Mouse (Mus musculus) layer of hippocampus, postnatal 10 days (tissue): ENCODE data around the gene Dnajc16. TPM values are rescaled to one million over a fixed set of nuclear protein-coding genes. Genes with fewer than 3 reads are reported as not detected.

Experiments used
- DNase-seq, 2 experiments: peaks; one replicate each; pipeline ENCODE4 v3.0.0; 2021; ENCODE audit warnings: low spot score in 2 of 2
- long read RNA-seq: library from polyadenylated mRNA; stranded (forward); transcript quantifications from one replicate; pipeline ENCODE4 v2.0.0, GENCODE M21; 2023
- total RNA-seq, 2 experiments: library from RNA; stranded (reverse); gene quantifications; 2 replicates each; pipeline ENCODE4 v1.2.3; 2021

Gene Dnajc16
- total RNA-seq = 10 to 100 TPM; 24.9 to 28.5 TPM
- long read RNA-seq, full-length matches to known transcripts = 7 of 16 reads
- long read RNA-seq, partial matches to known transcripts = 0 of 16 reads
- long read RNA-seq, other reads (novel, unspliced or antisense) = 9 of 16 reads

DNA sequence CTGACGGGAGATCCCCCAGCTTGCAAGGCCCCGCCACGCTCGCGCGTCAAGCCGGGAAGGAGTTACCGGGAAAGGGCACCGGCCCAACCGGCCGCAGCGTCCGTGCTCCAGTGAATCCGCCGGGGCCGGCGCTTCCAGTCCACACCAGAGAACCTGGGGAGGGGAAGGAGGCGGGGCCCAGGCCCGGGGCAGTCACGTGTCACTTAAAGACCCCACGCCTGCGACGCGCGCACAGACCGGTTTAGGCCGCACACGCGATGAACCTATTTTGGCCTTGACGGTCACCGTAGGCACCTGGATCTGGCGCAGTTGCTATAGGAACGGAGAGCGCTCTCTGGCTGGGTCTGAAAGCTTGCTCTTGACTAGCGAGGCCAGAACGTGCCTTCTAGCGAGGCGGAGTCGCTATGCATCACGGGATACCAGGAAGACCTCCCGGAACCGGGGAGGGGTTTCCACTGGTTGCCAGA is at the start of gene Dnajc16:
Gene Dnajc16 (minus strand): TSS at position 408 of the 467 bp plus-strand sequence.
- peak; percentile 95 for DNase-seq

DNA sequence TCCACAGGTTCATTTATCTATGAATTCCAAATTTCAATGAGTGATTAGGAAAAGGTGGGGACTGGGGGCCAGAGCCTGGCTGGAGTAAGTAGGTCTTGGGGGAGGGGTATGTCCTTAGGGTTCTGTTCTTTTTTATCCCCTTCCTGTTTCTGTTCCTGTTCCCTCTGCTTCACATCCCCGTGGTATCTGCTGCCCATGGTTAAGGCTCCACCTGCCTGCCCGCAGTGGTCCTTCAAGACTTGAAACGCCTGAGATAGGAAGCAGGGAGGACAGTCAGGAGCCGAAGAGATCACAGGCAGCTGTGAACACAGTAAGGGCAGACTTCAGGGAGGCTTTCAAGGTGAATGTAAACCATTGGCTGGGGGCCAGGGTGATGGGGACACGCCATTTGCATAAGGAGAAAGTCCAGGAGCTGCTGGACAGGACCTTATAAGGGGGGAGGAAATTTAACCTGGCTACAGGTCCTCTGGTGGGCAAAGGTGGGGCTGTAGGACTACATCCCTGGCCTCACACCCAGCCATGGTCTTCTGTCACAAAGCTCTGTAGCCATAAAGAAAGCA is 43.9 kb upstream of the Dnajc16 start:
- DNase-seq = no peak

DNA sequence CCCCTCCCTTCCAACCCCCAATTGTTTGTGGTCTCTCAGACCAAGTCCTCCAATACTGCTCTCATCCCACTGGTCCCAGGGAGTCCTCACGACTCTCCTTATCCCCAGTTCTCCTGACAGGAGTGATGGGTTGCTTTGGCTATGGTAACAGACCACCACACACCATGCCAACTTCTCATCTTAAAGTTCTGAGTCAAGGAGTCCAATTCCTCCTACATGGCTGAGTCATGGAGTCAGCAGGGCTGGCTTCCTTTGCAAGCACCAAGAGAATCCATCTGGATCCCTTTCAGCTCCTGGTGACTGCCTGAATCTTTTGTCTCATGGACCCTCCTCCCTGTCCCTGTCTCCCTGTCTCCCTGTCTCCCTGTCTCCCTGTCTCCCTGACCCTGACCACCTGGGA is 43.2 kb upstream of the Dnajc16 start:
- no peak for DNase-seq

DNA sequence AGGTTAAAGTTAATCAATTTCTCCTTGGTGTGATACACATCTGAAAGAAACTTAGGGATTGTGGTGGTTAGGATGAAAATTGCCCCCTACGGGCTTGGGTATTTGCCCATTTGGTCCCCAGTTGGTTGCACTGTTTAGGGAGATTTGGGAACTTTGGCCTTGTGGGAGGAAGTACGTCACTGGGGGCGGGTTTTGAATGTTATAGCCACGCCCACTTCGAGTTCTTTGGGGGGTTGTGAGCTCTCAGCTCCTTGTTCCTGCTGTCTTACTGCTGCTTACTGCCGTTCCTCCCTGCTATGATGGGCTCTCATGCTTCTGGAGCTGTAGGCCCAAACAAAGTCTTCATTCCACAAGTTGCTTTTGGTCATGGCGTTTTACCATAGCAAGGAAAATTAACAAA is 40.6 kb upstream of the Dnajc16 start:
- DNase-seq = no peak

DNA sequence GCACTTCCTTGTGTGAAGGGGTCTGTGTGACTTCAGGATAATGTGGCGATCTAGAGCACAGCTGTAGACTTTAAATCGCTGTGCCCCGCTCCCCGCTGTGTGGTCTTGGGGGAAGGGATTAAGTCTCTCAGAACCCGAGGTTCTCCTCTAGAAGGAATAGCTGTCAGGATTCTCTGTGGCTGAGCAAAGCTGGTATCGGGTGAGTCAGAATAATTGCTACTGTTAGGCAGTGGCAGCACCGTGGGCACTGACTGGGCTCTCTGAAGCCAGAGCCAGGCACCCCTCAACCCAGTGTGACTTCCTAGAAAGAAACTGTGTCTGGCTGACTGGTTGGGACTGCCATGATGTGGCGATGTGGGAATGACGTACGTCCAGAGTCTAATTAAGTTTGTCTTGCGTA is 39.6 kb upstream of the Dnajc16 start:
- DNase-seq = no peak

DNA sequence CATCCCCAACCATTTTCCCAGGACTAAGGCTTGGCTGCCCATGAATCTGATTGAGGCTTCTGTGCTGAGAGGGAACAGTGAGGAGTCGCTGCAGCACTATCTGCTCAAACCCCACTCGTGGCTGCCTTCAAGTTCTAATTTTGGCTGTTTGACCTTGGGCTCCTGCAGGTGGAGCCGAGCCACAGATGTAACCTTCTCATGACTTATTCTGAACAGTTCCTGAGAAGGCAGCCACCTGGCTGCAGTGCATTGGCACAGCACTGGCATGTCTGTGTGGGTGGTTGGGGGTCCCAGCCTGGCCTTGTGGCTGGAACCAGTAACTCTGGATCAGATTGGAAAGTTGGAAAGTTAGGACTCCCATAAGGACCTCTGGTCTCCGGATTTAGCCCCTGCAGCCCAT is 37.4 kb upstream of the Dnajc16 start:
- no peak for DNase-seq

DNA sequence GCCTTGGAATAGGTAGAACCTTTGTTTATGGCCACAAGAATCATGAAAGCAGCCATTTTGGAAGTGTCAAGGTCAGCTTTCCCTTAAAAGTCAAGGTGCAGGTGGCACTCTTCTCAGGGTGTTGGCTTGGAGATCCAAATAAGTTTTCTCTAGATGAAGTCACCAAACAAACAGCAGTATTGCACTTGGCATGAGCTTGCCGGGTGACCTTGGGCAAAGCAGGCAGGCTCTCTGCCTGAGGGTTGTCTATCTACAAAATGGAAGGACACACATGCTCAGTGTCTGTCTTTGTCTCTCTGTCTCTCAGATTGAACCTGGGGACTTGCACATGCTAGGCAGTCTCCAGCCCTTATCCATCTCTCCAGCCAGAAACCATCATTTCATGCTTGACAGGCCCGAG is 36.7 kb upstream of the Dnajc16 start:
- no peak for DNase-seq

DNA sequence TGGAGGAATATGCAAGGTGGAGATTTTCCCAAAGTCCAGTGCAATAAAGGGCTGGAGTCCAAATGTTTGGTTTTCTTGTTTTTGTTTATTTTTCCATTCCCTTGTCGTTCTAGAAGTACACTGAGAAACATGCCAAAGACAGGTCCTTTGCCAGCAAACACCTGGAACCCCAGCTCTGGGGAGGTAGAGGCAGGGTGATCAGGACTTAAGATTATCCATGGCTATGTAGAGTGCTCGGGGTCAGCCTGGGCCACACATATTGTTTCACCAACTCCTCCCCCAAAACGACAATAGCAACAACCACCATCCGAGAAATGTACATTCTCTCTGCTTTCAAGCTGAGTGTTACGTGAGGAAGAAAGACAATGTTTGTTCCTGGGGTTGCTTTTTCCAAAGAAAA is 35.3 kb upstream of the Dnajc16 start, which contains the start of gene Cela2a:
Gene Cela2a (minus strand): TSS at position 101 of the 400 bp plus-strand sequence.
- DNase-seq = no peak

DNA sequence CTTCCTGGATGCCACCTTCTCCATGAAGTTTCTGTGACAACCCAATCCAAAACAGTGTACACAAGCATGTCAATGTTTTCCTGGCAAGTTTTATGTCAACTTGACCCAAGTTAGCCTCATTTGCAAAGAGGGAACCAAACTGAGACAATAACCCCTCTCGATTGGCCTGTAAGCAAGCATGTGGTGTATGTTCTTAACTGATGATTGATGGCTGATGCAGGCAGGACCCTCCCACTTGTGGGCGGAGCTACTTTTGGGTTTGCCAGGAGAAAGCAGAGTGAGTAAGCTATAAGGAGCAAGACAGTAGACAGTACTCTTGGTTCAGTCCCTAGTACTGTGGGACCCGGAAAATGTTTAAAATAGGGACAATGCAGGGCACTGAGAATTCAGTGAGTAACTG is 32.2 kb upstream of the Dnajc16 start:
- no peak for DNase-seq

DNA sequence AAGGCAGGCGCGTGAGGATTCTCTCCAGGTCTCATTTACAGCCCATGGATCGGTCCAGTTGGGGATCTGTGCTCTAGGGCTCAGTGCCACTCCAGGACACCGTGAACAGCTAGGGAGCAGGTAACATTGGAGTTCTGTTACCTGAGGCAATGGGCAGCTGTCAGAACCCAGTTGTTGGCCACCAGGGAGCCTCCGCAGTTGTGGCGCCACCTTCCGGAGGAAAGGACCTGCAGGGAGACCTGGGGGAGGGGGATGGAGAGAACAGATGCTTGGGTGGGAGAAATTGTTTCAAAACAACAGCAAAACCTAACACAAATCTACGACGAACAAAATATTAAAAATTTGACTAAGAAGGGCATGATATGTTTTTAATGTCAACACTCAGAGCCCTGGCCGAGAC is 31.4 kb upstream of the Dnajc16 start:
- DNase-seq = no peak

DNA sequence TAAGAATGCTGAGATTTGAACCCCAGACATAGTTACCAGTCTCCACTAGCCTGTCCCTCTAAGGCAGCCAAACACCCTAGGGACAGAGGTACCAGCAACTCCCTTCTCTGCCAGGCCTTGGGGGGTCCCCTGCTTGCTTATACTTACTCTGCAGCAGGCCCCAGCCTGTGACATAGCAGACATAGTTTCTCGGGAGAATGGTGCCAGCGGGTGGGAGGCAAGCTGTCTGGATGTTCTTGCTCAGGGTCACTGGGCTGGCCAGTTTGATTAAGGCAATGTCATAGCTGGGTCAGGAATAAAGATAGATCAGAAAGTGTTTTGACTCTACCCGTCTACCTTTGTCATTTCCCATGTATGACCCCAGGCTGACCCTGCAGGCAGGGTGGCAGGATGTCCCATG is 30.4 kb upstream of the Dnajc16 start:
- DNase-seq = no peak

DNA sequence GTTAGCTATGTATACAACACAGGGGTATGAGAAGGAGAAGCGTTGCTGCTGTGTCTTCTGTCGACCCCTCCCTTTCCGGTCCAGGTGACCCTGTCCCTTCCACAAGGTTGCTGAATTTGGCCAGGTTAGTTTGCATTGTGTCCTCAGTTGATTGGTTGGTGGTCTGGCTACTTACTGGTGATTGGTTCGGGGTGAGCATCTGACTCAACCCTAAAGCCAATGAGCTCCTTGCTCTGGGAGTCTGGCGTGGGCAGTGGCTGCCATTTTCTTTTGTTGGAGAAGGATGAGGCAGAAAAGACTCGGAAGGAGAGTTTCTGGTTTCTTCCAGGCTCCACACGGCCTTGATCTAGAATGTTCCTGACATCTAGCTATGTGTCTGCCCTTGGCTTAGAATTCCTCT is 28.6 kb upstream of the Dnajc16 start:
- no peak for DNase-seq

DNA sequence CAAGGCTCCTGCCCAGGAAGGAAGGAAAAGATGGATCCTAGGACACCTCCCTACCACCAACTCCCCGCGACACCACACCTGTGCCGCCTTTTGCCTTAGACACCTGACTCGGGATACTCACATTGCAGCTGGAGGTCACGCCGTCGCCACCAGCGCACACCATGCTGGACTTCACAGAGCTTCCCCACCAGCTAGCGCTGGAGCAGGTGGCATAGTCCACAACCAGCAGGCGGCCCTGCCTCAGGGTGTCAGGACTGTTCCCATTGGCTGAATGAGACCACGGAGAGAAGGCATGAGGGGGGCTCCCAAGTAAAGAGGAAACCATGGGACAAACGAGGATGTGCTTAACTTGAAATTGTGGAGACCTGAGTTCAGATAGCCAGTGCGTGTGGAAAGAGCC is 28.1 kb upstream of the Dnajc16 start:
- no peak for DNase-seq

DNA sequence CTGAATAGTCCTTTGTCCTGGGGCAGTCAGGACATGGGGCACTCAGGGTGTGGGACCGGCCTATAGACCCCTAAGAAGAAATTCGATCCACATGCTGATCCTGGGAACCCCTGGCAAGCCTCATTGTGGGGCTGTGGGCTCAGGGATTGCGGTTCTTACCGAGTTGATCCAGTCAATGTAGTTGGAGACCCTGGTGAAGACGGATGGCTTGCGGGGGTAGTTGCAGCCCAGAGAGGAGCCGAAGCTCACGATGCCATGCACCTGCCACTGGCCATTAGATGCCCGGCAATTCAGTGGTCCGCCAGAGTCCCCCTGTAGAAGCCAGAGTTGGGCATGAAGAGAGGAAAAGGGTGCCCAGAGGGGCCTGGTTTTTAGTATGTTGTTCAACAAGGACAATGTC is 27.0 kb upstream of the Dnajc16 start:
- DNase-seq = no peak

DNA sequence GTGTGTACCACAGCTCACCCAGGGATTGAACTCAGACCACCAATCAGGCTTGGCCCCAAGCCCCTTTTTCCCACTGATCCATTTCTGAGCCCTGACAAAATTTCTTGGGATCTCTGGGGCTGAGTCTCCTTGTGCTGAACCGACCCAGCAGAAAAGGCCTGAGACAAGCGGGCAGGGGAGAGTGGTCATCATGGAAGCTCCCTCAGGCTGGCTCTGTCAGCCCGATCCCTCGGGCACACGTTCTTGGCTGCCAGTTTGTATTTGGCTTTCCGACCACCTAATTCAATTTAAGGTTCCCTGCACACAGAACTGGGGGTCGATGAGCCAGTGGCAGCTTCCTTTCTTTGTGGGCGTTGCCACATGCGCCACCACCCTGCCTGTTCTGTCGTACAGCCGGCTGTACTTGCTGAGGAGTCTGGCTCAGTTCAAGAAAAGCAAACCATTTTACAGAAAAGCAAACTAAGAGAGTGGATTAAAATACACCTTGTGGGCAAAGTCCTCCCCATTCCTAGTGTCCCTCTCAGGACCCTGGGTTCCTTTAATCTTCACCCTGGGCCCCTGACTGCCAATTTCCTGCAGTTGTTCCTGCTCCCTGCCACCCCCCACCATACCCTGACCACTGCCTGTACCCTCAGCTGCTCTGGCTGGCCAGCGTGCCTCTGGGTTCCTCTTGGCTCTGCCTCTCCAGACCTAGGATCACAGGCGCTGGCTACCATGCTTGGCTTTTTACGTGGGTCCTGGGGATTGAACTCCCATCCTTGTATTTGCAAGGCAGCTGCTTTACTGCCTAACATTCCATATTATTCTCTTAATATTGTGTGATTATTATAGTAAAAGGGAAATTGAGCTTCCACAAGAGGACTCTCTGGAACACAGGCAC is 26.3 kb upstream of the Dnajc16 start:
- no peak for DNase-seq

DNA sequence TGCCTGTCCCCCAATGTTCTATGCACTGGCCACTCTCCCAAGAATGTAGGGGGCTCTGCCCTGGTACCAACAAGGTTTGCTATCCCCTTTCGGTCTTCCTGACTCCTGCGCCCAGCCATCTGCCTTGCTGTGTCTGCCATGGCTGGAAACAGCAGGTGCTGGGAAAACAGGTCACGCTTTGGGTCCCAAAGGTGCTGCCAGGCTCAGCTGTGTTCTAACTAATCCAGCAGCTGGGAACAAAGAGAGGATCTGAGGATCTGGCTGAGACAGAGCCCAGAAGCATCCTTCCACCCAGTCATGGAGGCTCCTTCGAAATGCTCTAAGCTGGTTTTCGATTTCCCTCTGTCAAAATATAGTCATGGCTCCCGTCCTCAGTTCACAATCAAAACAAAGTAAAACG is 25.5 kb upstream of the Dnajc16 start:
- no peak for DNase-seq

DNA sequence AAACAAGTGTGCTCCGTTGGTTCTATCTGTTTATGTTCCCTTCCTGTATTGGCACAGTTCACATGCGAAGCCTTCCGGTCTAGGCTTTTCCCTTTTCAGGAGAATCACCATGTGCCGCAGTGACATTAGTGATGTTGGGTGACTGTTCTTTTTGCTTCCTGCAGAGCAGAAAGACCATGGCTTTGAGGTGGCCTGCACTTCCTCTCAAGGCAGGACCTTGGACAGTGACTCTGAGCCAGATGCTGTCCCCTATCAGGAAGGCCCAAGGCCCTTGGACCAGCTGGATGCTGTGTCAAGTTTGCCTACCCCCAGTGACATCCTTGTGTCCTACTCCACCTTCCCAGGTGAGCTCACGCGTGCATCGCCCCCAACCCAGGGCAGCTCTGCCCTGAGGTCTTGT is 20.6 kb upstream of the Dnajc16 start:
- DNase-seq = no peak

DNA sequence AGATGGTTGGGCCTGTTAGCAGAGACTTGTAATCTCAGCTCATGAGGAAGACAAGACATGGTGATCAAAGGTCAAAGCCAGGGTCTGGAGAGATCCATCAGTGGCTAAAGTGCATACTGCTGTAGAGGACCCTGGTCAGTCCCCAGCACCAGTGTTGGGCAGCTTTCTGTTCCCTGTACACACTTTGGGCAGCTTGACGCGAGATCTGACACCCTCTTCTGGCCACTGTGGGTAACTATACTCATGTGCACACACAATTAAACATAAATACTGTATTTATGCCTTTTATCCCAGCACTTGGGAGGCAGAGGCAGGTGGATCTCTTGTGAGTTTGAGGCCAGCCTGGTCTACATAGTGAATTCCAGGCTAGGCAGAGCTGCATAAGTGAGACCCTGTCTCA is 20.2 kb upstream of the Dnajc16 start:
- no peak for DNase-seq

DNA sequence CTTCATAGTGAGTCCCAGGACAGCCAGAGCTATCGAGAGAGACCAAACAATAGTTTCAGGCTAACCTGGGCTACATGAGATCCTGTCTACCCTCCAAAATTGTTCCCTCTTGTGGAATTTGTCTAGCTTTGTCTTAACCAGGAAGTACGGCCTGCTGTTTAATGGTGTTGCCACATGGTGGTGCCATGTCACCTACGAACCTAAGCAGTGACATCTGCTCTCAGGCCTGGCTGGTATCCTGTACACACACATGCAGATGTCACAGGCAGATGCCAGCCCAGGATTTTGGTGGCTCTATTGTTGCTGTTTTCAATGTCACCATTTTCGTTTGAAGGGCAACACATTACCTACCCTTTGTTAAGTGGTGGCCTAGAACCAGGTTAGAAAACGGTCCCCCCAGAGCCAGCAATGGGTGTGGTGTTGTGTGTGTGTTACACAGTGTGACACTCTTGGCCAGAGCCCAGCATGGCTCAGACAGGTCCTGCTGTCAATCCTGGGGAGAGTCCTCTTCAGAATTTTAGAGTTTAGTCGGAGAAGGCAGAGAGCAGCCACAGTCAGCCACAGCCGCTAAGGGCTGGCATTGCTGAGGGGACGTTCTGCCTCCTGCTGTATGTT is 19.2 kb upstream of the Dnajc16 start:
- peak; percentile 36 to 49 for DNase-seq

DNA sequence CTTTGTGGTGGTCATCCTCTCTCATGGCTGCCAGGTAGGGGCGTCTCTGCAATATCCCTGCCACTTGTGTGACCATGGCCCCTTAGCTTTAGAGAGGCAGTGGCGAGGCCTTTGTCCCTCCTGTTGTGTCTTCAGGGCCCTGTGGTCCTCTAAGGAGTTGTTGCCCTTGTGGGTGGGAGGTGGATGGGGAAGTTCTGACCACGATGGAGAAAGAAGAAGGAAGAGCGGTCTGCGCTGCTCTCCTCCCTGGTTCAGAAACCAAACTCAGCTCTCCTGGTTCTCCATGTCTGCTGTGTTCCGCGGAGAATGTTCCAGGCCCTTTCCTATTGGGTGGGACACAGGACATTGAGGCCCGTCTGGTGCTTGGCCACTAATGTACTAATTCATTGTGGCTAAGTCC is 15.2 kb upstream of the Dnajc16 start:
- no peak for DNase-seq

DNA sequence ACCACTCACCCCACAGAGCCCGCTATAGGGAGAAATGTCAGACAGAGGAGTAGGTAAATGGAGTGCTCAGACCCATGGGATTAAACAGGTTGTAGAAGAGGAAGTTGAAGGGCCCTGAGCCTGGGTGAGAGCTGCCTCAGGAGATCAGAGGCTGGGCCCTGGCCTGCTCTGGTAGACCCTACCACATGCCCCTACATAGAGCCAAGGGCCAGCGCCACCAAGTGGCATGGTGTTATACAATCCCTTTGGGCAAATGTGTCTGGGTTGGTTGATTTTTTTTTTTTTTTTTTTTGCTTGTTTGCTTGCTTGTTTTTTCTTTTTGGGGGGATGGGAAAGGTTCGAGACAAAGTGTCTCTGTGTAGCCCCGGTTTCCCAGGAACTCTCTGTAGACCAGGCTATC is 13.4 kb upstream of the Dnajc16 start:
- DNase-seq = no peak

DNA sequence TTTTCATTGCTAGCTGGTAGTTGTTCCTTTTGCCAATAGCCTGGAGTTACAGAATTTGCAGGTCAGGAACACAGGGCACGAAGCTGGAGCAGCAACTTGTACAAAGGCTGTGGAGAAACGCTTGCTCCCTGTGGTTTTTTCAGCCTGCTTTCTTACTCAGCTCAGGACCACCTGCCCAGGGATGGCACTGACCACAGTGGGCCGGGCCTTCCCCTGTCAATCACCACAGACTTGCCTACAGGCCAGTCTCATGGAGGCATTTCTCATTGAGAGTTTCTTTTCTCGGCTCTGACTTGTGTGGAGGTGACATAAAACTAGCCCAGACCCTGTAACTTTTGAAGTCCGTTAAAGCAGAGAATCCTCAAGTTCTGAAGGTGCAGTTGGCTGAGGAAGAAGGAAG is 6.8 kb upstream of the Dnajc16 start:
- no peak for DNase-seq
